Mouse (Mus musculus) stomach, embryonic 16.5 days (tissue): ENCODE measurements around the gene Ric1. TPM values are rescaled to one million over a fixed set of nuclear protein-coding genes. Genes with fewer than 3 reads are reported as not detected.
"Not testable (repeated sequence)": the region's sequence is repeated elsewhere in the genome, so short reads cannot be mapped to it uniquely, and the experiment has no call there.

Experiments
- ATAC-seq: fragments of 200-750 bp; cut with Nextera tagmentation; 2 replicates; pipeline ENCODE4 v1.8.0; 2017; ENCODE audit warnings: moderate number of reproducible peaks, moderate TSS enrichment; ENCODE audit not compliant: insufficient read depth, low FRiP score
- H3K27ac ChIP-seq: fragments of 300-500 bp; sonication (generic); 2 replicates; pipeline ENCODE4 v1.5.1; 2014; ENCODE audit warnings: low read length
- H3K27me3 ChIP-seq: fragments of 300-500 bp; sonication (generic); 2 replicates; pipeline ENCODE4 v1.6.1; 2014; ENCODE audit warnings: low read length, control low read depth, mixed read lengths; ENCODE audit not compliant: control insufficient read depth, insufficient read depth
- H3K36me3 ChIP-seq: fragments of 300-500 bp; sonication (generic); 2 replicates; pipeline ENCODE4 v1.6.1; 2014; ENCODE audit warnings: low read length; ENCODE audit not compliant: control insufficient read depth, insufficient read depth
- H3K4me1 ChIP-seq: fragments of 300-500 bp; sonication (generic); 2 replicates; pipeline ENCODE4 v1.6.1; 2014; ENCODE audit warnings: low read length, control low read depth, mixed read lengths; ENCODE audit not compliant: control insufficient read depth, insufficient read depth
- H3K4me2 ChIP-seq: fragments of 300-500 bp; sonication (generic); 2 replicates; pipeline ENCODE4 v1.6.1; 2014; ENCODE audit warnings: low read depth, low read length, mixed read lengths
- H3K4me3 ChIP-seq: fragments of 300-500 bp; sonication (generic); replicated peaks from 2 replicates; pipeline ENCODE4 v1.5.1; 2014; ENCODE audit warnings: mild to moderate bottlenecking, low read length
- H3K9ac ChIP-seq: fragments of 300-500 bp; sonication (generic); 2 replicates; pipeline ENCODE4 v1.6.1; 2014; ENCODE audit warnings: low read length
- H3K9me3 ChIP-seq: fragments of 300-500 bp; sonication (generic); replicated peaks from 2 replicates; pipeline ENCODE4 v1.6.1; 2016; ENCODE audit warnings: low read length, control low read depth; ENCODE audit not compliant: control insufficient read depth
- WGBS: fragments of 180-500 bp; shearing (Covaris S2); extraction: QIAGEN DNeasy Blood & Tissue Kit; methylation state at CpG from one replicate; pipeline ENCODE4 v1.1.7; 2014; 5-methylcytosine and 5-hydroxymethylcytosine counted together
- polyA plus RNA-seq: library from polyadenylated mRNA; unstranded; fragments of >200 nt; fragmentation: Nextera tagmentation; extraction: Ambion mirVana; gene quantifications from 2 replicates; pipeline ENCODE4 v1.2.1, GENCODE M21; 2015

The Ric1 gene
- polyA plus RNA-seq, 1 experiment from 2014 or later: 11.6 TPM

- H3K36me3 ChIP-seq: no peaks in the 10 kb centered on the region
- ATAC-seq: no peak; the same call in 1 of the 2 replicates
- no peaks in the 10 kb centered on the region for H3K9me3 ChIP-seq
- no peaks in the 10 kb centered on the region for H3K27me3 ChIP-seq
- H3K27ac ChIP-seq: no peak overlapping the region
- H3K9ac ChIP-seq: no peak overlapping the region
- 0 out of 2 replicates have a peak, but pooled peaks cover 3% of the 10 kb centered on the region for H3K4me1 ChIP-seq
- H3K4me2 ChIP-seq: no peak overlapping the region
- H3K4me3 ChIP-seq: no peak overlapping the region
- 39% methylated on average over 3 of the region's 3 CpGs for WGBS
Measured at GRCm38 (mm10) chr19:29562603-29563002, 40.5 kb downstream of the Ric1 start.

- H3K27ac ChIP-seq: peak overlapping the region; percentile 47
- H3K9ac ChIP-seq: no peak overlapping the region
- H3K9me3 ChIP-seq: no peaks in the 10 kb centered on the region
- no peak overlapping the region for H3K4me3 ChIP-seq
- no peaks in the 10 kb centered on the region for H3K36me3 ChIP-seq
- H3K27me3 ChIP-seq: no peaks in the 10 kb centered on the region
- H3K4me1 ChIP-seq: 0 out of 2 replicates have a peak, but pooled peaks cover 3% of the 10 kb centered on the region
- 59% methylated on average over 7 of the region's 7 CpGs for WGBS
- ATAC-seq: peak; percentile 68; the same call in 1 of the 2 replicates
- no peak overlapping the region for H3K4me2 ChIP-seq
Measured at GRCm38 (mm10) chr19:29563258-29563779, 41.2 kb downstream of the Ric1 start.

- H3K9ac ChIP-seq: no peak overlapping the region
- 79% methylated on average over 1 of the region's 1 CpGs for WGBS
- H3K27ac ChIP-seq: no peak overlapping the region
- H3K4me2 ChIP-seq: no peak overlapping the region
- H3K9me3 ChIP-seq: no peaks in the 10 kb centered on the region
- H3K4me3 ChIP-seq: no peak overlapping the region
- H3K4me1 ChIP-seq: 0 out of 2 replicates have a peak, but pooled peaks cover 3% of the 10 kb centered on the region
- ATAC-seq: no peak
- H3K36me3 ChIP-seq: peaks cover 4% of the 10 kb centered on the region; the same call in 1 of the 2 replicates
- H3K27me3 ChIP-seq: no peaks in the 10 kb centered on the region
Measured at GRCm38 (mm10) chr19:29566512-29566911, 44.4 kb downstream of the Ric1 start.

- Histone ChIP-seq H3K9ac (no peak overlapping the region), H3K4me2 (no peak overlapping the region), H3K4me3 (no peak overlapping the region), H3K9me3 (no peaks in the 10 kb centered on the region), H3K27ac (no peak overlapping the region), H3K36me3 (no peaks in the 10 kb centered on the region), H3K4me1 (no peaks in the 10 kb centered on the region), H3K27me3 (no peaks in the 10 kb centered on the region)
- ATAC-seq: no peak
- WGBS: 86% methylated on average over 2 of the region's 2 CpGs
Measured at GRCm38 (mm10) chr19:29582439-29582838, 60.4 kb downstream of the Ric1 start.

GRCm38 (mm10) chr19:29583734-29584133 is 61.7 kb downstream of the Ric1 start:
- WGBS: 75% methylated on average over 6 of the region's 6 CpGs
- Histone ChIP-seq H3K9ac (no peak overlapping the region), H3K4me3 (no peak overlapping the region), H3K4me2 (no peak overlapping the region), H3K36me3 (peaks cover 9% of the 10 kb centered on the region), H3K9me3 (no peaks in the 10 kb centered on the region), H3K4me1 (no peaks in the 10 kb centered on the region), H3K27me3 (no peaks in the 10 kb centered on the region), H3K27ac (no peak overlapping the region)
- ATAC-seq: no peak

- WGBS: 89% methylated on average over 3 of the region's 3 CpGs
- H3K4me1 ChIP-seq, ATAC-seq, H3K36me3 ChIP-seq, H3K9ac ChIP-seq, H3K27me3 ChIP-seq, H3K9me3 ChIP-seq, H3K4me3 ChIP-seq, H3K4me2 ChIP-seq, H3K27ac ChIP-seq: not testable (repeated sequence)
Measured at GRCm38 (mm10) chr19:29593783-29594182, 71.7 kb downstream of the Ric1 start.

GRCm38 (mm10) chr19:29596276-29596675 is 74.2 kb downstream of the Ric1 start:
- Histone ChIP-seq H3K27ac (no peak overlapping the region), H3K4me3 (no peak overlapping the region), H3K9me3 (no peaks in the 10 kb centered on the region), H3K36me3 (peaks cover 20% of the 10 kb centered on the region), H3K4me2 (no peak overlapping the region), H3K9ac (no peak overlapping the region), H3K4me1 (no peaks in the 10 kb centered on the region), H3K27me3 (no peaks in the 10 kb centered on the region)
- ATAC-seq: no peak
- 85% methylated on average over 3 of the region's 3 CpGs for WGBS

GRCm38 (mm10) chr19:29596985-29597384 is 74.9 kb downstream of the Ric1 start:
- H3K9ac ChIP-seq: no peak overlapping the region
- no peak overlapping the region for H3K4me2 ChIP-seq
- H3K9me3 ChIP-seq: no peaks in the 10 kb centered on the region
- no peaks in the 10 kb centered on the region for H3K4me1 ChIP-seq
- no peak overlapping the region for H3K4me3 ChIP-seq
- no peak for ATAC-seq
- 93% methylated on average over 2 of the region's 2 CpGs for WGBS
- no peaks in the 10 kb centered on the region for H3K27me3 ChIP-seq
- peaks cover 20% of the 10 kb centered on the region for H3K36me3 ChIP-seq
- H3K27ac ChIP-seq: no peak overlapping the region

GRCm38 (mm10) chr19:29598981-29599380 is 76.9 kb downstream of the Ric1 start:
- Histone ChIP-seq H3K9ac (no peak overlapping the region), H3K4me1 (no peaks in the 10 kb centered on the region), H3K9me3 (no peaks in the 10 kb centered on the region), H3K36me3 (peaks cover 27% of the 10 kb centered on the region), H3K4me3 (no peak overlapping the region), H3K27ac (no peak overlapping the region), H3K27me3 (no peaks in the 10 kb centered on the region), H3K4me2 (no peak overlapping the region)
- ATAC-seq: no peak
- 89% methylated on average over 5 of the region's 5 CpGs for WGBS
